Mouse (Mus musculus) CH12.LX (cell line): ENCODE data around the gene Tut7. TPM values are rescaled to one million over a fixed set of nuclear protein-coding genes. Genes with fewer than 3 reads are reported as not detected.

ENCODE experiments used
- DNase-seq: peaks from one replicate; pipeline ENCODE4 v3.0.0-alpha.2; 2013; ENCODE audit errors: extremely low read depth
- H3K27ac ChIP-seq: 2 replicates; pipeline ENCODE4 v1.5.1; 2012; ENCODE audit warnings: low read depth, mild to moderate bottlenecking, control low read depth, moderate library complexity; ENCODE audit not compliant: insufficient read depth
- H3K27me3 ChIP-seq: replicated peaks from 2 replicates; pipeline ENCODE3; 2012; ENCODE audit warnings: inconsistent platforms
- H3K36me3 ChIP-seq, 2 experiments: replicated peaks in 1 of 2; 2 replicates each; pipeline versions ENCODE3 to v1.6.1; 2012; ENCODE audit warnings: inconsistent platforms in 1 of 2, low read length in 1 of 2, mild to moderate bottlenecking in 1 of 2, mixed read lengths in 1 of 2, moderate library complexity in 1 of 2; ENCODE audit not compliant: control insufficient read depth in 1 of 2, insufficient read depth in 1 of 2
- H3K4me1 ChIP-seq, 2 experiments: 2 replicates each; pipeline ENCODE4 v1.6.1; 2012; ENCODE audit warnings: inconsistent platforms in 1 of 2, moderate library complexity in 1 of 2; ENCODE audit not compliant: insufficient read depth in 2 of 2, control insufficient read depth in 1 of 2
- H3K4me2 ChIP-seq: 2 replicates; pipeline ENCODE4 v1.6.1; 2012; ENCODE audit warnings: low read depth, mild to moderate bottlenecking, control low read depth; ENCODE audit not compliant: poor library complexity, insufficient read depth, severe bottlenecking
- H3K4me3 ChIP-seq, 3 experiments: fragments of 150-350 bp in 1 of 3; sonication (generic) in 1 of 3; replicated peaks in 1 of 3; 2 replicates each; pipeline versions ENCODE3 to v1.5.1; 2011 to 2012; ENCODE audit warnings: low read depth in 2 of 3, low read length in 2 of 3, mild to moderate bottlenecking in 2 of 3, moderate library complexity in 2 of 3, control low read depth in 1 of 3, improper control_type of control experiment in 1 of 3, inconsistent platforms in 1 of 3, mixed read lengths in 1 of 3; ENCODE audit not compliant: poor library complexity in 1 of 3
- H3K79me2 ChIP-seq: replicated peaks from 2 replicates; pipeline ENCODE4 v1.6.1; 2012; ENCODE audit warnings: mild to moderate bottlenecking, moderate library complexity; ENCODE audit not compliant: control insufficient read depth, poor library complexity, insufficient read depth, severe bottlenecking; ENCODE audit errors: extremely low read depth
- H3K9ac ChIP-seq: 2 replicates; pipeline ENCODE4 v1.6.1; 2012; ENCODE audit warnings: low read depth, mild to moderate bottlenecking, control low read depth, moderate library complexity; ENCODE audit not compliant: insufficient read depth
- H3K9me3 ChIP-seq: replicated peaks from 2 replicates; pipeline ENCODE3; 2012; ENCODE audit warnings: low read length, inconsistent platforms, mixed read lengths
- CHD2 ChIP-seq: IDR thresholded peaks from 2 replicates; pipeline ENCODE4 v1.6.1; 2011; ENCODE audit warnings: low read length, improper control_type of control experiment
- ELF1 ChIP-seq: IDR thresholded peaks from 2 replicates; pipeline ENCODE4 v1.6.1; 2014; ENCODE audit warnings: low read depth, mild to moderate bottlenecking, inconsistent platforms, low read length, improper control_type of control experiment
- ETS1 ChIP-seq: conservative IDR thresholded peaks from 2 replicates; pipeline ENCODE4 v1.6.1; 2012; ENCODE audit warnings: low read depth, mild to moderate bottlenecking, inconsistent platforms, low read length, improper control_type of control experiment, moderate library complexity
- HCFC1 ChIP-seq: IDR thresholded peaks from 2 replicates; pipeline ENCODE4 v1.6.1; 2012; ENCODE audit warnings: low read depth, mild to moderate bottlenecking, inconsistent platforms, low read length, improper control_type of control experiment
- JUN ChIP-seq: IDR thresholded peaks from 2 replicates; pipeline ENCODE4 v1.6.1; 2011; ENCODE audit warnings: low read depth, mild to moderate bottlenecking, low read length, improper control_type of control experiment, moderate library complexity; ENCODE audit not compliant: insufficient read depth
- KAT2A ChIP-seq: IDR thresholded peaks from 2 replicates; pipeline ENCODE4 v1.6.1; 2012; ENCODE audit warnings: low read length, improper control_type of control experiment, inconsistent platforms; ENCODE audit not compliant: insufficient replicate concordance
- MAFK ChIP-seq: IDR thresholded peaks from 2 replicates; pipeline ENCODE4 v1.6.1; 2011; ENCODE audit warnings: low read length, improper control_type of control experiment; ENCODE audit not compliant: insufficient replicate concordance
- MAX ChIP-seq: IDR thresholded peaks from 2 replicates; pipeline ENCODE4 v1.6.1; 2011; ENCODE audit warnings: low read length, improper control_type of control experiment
- MYC ChIP-seq: IDR thresholded peaks from 2 replicates; pipeline ENCODE4 v1.6.1; 2011; ENCODE audit warnings: low read depth, mild to moderate bottlenecking, improper control_type of control experiment, low read length
- NELFE ChIP-seq: IDR thresholded peaks from 2 replicates; pipeline ENCODE4 v1.6.1; 2011; ENCODE audit warnings: low read depth, low read length, improper control_type of control experiment
- POLR2A ChIP-seq: IDR thresholded peaks from 2 replicates; pipeline ENCODE4 v1.6.1; 2011; ENCODE audit warnings: low read depth, mild to moderate bottlenecking, improper control_type of control experiment, low read length
- RCOR1 ChIP-seq: conservative IDR thresholded peaks from 2 replicates; pipeline ENCODE4 v1.6.1; 2012; ENCODE audit warnings: low read depth, mild to moderate bottlenecking, inconsistent platforms, low read length, improper control_type of control experiment
- TCF12 ChIP-seq: IDR thresholded peaks from 2 replicates; pipeline ENCODE4 v1.6.1; 2014; ENCODE audit warnings: low read depth, mild to moderate bottlenecking, inconsistent platforms, low read length, improper control_type of control experiment
- USF1 ChIP-seq: IDR thresholded peaks from 2 replicates; pipeline ENCODE4 v1.6.1; 2014; ENCODE audit warnings: low read depth, mild to moderate bottlenecking, inconsistent platforms, low read length, improper control_type of control experiment
- ZC3H11A ChIP-seq: IDR thresholded peaks from 2 replicates; pipeline ENCODE4 v1.6.1; 2012; ENCODE audit warnings: low read depth, mild to moderate bottlenecking, inconsistent platforms, low read length, improper control_type of control experiment
- ZMIZ1 ChIP-seq: IDR thresholded peaks from 2 replicates; pipeline ENCODE4 v1.6.1; 2012; ENCODE audit warnings: low read depth, mild to moderate bottlenecking, inconsistent platforms, low read length, improper control_type of control experiment
- dilution Hi-C: fragments of 300-500 bp; cut with MboI; formaldehyde crosslinking; loops from 2 replicates; pipeline ENCODE4 v1.14.3; 2020; ENCODE audit warnings: low sequenced_read_pairs; ENCODE audit not compliant: extremely low pct_unique_long_range_greater_than_20kb, extremely low pct_ligation_motif_present
- in situ Hi-C: fragments of 300-500 bp; cut with MboI; formaldehyde crosslinking; loops from 3 replicates; pipeline ENCODE4 v1.14.3; 2019; ENCODE audit warnings: low sequenced_read_pairs, low pct_ligation_motif_present, low pct_unique_long_range_greater_than_20kb, mixed read lengths
- polyA plus RNA-seq: library from polyadenylated mRNA; unstranded; fragments of >175 nt; gene quantifications from 2 replicates; pipeline ENCODE4 v1.2.1, GENCODE M21; 2012; ENCODE audit warnings: low read depth; ENCODE audit not compliant: insufficient read length
- total RNA-seq, 2 experiments: library from RNA; depleted of rRNA; stranded (reverse); fragments of 300-350 nt in 1 of 2; fragments of >200 nt in 1 of 2; gene quantifications; 2 replicates each; pipeline ENCODE4 v1.2.3; 2012 to 2014

The Tut7 gene
- total and polyA plus RNA-seq, 3 experiments = 14.3 to 21.6 (median 17.9) TPM

- Histone ChIP-seq H3K79me2 (no peaks in the 10 kb centered on the region), H3K4me2 (no peak overlapping the region), H3K4me1 (no peaks in the 10 kb centered on the region), H3K9ac (no peak overlapping the region), H3K27ac (no peak overlapping the region), H3K9me3 (no peaks in the 10 kb centered on the region), H3K4me3 (no peak overlapping the region), H3K27me3 (peaks cover 6% of the 10 kb centered on the region), H3K36me3 (no peaks in the 10 kb centered on the region)
- in situ Hi-C loops = no loop called here
- dilution Hi-C loops = no loop called here
- DNase-seq = no peak
- TF ChIP-seq ELF1 = no peak
- TF ChIP-seq, all 38 proteins: peak for 0
Measured at GRCm38 (mm10) chr13:59850373-59850772, 27.4 kb upstream of the Tut7 start.

DNA sequence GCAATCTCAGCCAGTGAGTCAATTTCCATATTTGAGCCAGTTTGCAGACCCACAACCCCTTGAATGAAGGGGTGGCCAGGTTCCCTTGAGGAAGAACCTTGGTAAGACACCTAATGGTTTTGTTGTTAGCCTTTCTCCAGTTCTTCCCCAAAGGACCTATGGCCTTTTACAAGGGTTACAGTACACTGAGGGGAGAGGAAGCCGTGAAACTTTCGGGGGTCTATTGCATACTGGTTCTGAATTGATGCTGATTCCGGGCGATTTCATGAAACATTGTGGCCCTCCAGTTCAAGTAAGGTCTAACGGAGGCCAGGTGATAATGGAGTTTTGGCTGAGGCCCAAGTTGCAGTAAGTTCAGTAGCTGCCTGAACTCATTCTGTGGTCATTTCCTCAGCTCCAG, 21.7 kb upstream of the Tut7 start:
- H3K27me3 ChIP-seq = peaks cover 5% of the 10 kb centered on the region
- no peak overlapping the region for H3K4me2 ChIP-seq
- H3K79me2 ChIP-seq = no peaks in the 10 kb centered on the region
- no peak for TF ChIP-seq HCFC1
- TF ChIP-seq MAFK = no peak
- no peak for TF ChIP-seq JUN
- no peak for TF ChIP-seq MYC
- TF ChIP-seq MAX = no peak
- TF ChIP-seq ELF1 = no peak
- no peak for TF ChIP-seq POLR2A
- TF ChIP-seq RCOR1 = no peak
- no peak for TF ChIP-seq NELFE
- TF ChIP-seq TCF12 = no peak
- DNase-seq = no peak
- H3K9me3 ChIP-seq = no peaks in the 10 kb centered on the region
- dilution Hi-C loops = no loop called here
- H3K27ac ChIP-seq = no peak overlapping the region
- no peak overlapping the region for H3K9ac ChIP-seq
- in situ Hi-C loops = loop anchor here (25.0 kb wide), 1 partner anchor 1207 kb away; no protein-coding TSS in a partner anchor
- H3K4me1 ChIP-seq = peaks cover 0 to 7% of the 10 kb centered on the region in 2 experiments; a peak in 2 of 4 replicates
- H3K4me3 ChIP-seq = no peak overlapping the region
- no peaks in the 10 kb centered on the region for H3K36me3 ChIP-seq

DNA sequence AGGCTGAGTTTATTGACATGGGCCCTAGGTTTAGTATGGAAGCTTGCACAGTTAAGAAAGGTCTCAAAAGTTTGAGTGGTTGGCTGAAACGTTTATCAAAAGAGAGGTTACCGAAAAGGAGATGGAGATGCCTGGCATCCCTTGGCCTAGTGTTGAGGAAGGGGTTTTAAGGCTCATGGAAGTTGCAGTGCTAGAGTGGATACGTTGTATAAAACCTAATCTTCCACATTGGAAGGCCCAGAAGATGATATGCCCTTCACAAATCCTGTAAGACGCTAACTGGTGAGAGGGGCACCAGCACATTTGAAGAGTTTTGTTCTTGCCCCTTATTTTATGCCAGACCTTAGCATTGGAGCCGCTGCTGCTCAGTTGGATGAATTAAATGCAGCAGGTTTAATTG, 21.0 kb upstream of the Tut7 start:
- Histone ChIP-seq H3K4me1 (peaks cover 0 to 7% of the 10 kb centered on the region in 2 experiments; a peak in 2 of 4 replicates), H3K4me3 (no peak overlapping the region), H3K79me2 (no peaks in the 10 kb centered on the region), H3K4me2 (no peak overlapping the region), H3K27ac (no peak overlapping the region), H3K9ac (no peak overlapping the region), H3K27me3 (peaks cover 5% of the 10 kb centered on the region), H3K9me3 (no peaks in the 10 kb centered on the region), H3K36me3 (no peaks in the 10 kb centered on the region)
- TF ChIP-seq ZMIZ1 (no peak), ZC3H11A (no peak), KAT2A (no peak), ETS1 (no peak), TCF12 (no peak), USF1 (no peak), CHD2 (no peak)
- in situ Hi-C loops = loop anchor here (25.0 kb wide), 1 partner anchor 1207 kb away; no protein-coding TSS in a partner anchor
- dilution Hi-C loops = no loop called here
- DNase-seq = no peak
